ENCODE assay signal across 8 mouse cellular contexts in genomic region chr2:154455776-154456175, GRCm38 (mm10). TPM values are rescaled to one million over a fixed set of nuclear protein-coding genes. Genes with fewer than 3 reads are reported as not detected.
A peak's percentile ranks its signal among the peaks of the same experiment; 100 is the strongest.
DNase-seq lines count a peak whose midpoint lies in the region; ATAC-seq and TF ChIP-seq lines count a peak whose summit lies in the region.

No protein-coding gene starts in this region.

- 30% methylated on average over 5 of the region's 5 CpGs for WGBS in heart, adult 2 months
- WGBS in kidney, embryonic 16.5 days, result 27% methylated on average over 5 of the region's 5 CpGs

- H3K36me3 ChIP-seq in heart, adult 2 months (ENCODE audit: control insufficient read depth, insufficient read depth, low read length), result peaks cover 4% of the 10 kb centered on the region; the same call in 1 of the 2 replicates
- no peaks in the 10 kb centered on the region for H3K36me3 ChIP-seq in kidney, embryonic 16.5 days (ENCODE audit: insufficient read depth, low read length)

- TF ChIP-seq EP300 in heart, adult 2 months (IDR thresholded peaks at IDR 0.05; ENCODE audit: insufficient read depth, low read depth, low read length), result no peak

- no peaks in the 10 kb centered on the region for H3K9me3 ChIP-seq in kidney, embryonic 16.5 days (ENCODE audit: low read length)

- TF ChIP-seq POLR2A in heart, adult 2 months (IDR thresholded peaks at IDR 0.05; ENCODE audit: insufficient read depth, low read depth, low read length), result no peak

- peaks cover 3% of the 10 kb centered on the region for H3K79me2 ChIP-seq in heart, adult 2 months (replicated peaks; ENCODE audit: control insufficient read depth, insufficient read depth, low read length)

- TF ChIP-seq CTCF in heart, adult 2 months (IDR thresholded peaks at IDR 0.05), result no peak

- peaks cover 8% of the 10 kb centered on the region for H3K4me1 ChIP-seq in heart, adult 2 months (ENCODE audit: control insufficient read depth, insufficient read depth, low read length)
- H3K4me1 ChIP-seq in kidney, embryonic 16.5 days (ENCODE audit: insufficient read depth, low read length), result peaks cover 32% of the 10 kb centered on the region

- H3K27me3 ChIP-seq in heart, adult 2 months (ENCODE audit: control insufficient read depth, insufficient read depth, low read length), result no peaks in the 10 kb centered on the region
- no peaks in the 10 kb centered on the region for H3K27me3 ChIP-seq in kidney, embryonic 16.5 days (ENCODE audit: insufficient read depth, low read length)

- H3K4me2 ChIP-seq in kidney, embryonic 16.5 days (replicated peaks; ENCODE audit: low read depth, low read length), result peak overlapping the region; percentile 29; the same call in 1 of the 2 replicates

- peak; percentile 69 for ATAC-seq in kidney, embryonic 16.5 days (ENCODE audit: low FRiP score, low TSS enrichment)

- no peak overlapping the region for H3K4me3 ChIP-seq in heart, adult 2 months
- no peak overlapping the region for H3K4me3 ChIP-seq in kidney, embryonic 16.5 days (ENCODE audit: low read length)

- intact Hi-C loops in heart, adult 2 months (cut with DNase I), result no loop called here

- peak; percentile 49 for DNase-seq in kidney, adult 9 months
- DNase-seq in kidney, adult 18-20 months, result no peak
- peak; percentile 57 for DNase-seq in c-Kit-positive CD71-positive TER-119-positive erythroid progenitor cells, embryonic 14.5 days (ENCODE audit: low spot score)
- DNase-seq in heart, adult 2 months, result peak in 1 of 2 experiments; percentile 37
- DNase-seq in lung, postnatal 4 days, result peak; percentile 15 to 26
- DNase-seq in spleen, postnatal 4 days (ENCODE audit: low spot score in 2 of 2), result no peak
- DNase-seq in spleen, postnatal 36 days (ENCODE audit: low spot score in 2 of 2), result no peak

- H3K9ac ChIP-seq in heart, adult 2 months (ENCODE audit: low read depth, low read length), result no peak overlapping the region
- no peak overlapping the region for H3K9ac ChIP-seq in kidney, embryonic 16.5 days (replicated peaks; ENCODE audit: low read length)

- H3K27ac ChIP-seq in heart, adult 2 months, result peak overlapping the region; percentile 41; the same call in 1 of the 2 replicates
- H3K27ac ChIP-seq in kidney, embryonic 16.5 days (ENCODE audit: low read length), result peak overlapping the region; percentile 82

RNA-seq across cellular contexts. Expression of gene Cbfa2t2, which starts 19.5 kb away (rescaled TPM):
- total RNA-seq in heart, adult 2 months (2021), result 10 to 100 TPM; 15.6 to 17.3 TPM
- 7.8 and 14.4 TPM in 2 replicates for polyA plus RNA-seq in heart, adult 2 months (2012; rRNA removed)
- 44.2 and 48.3 TPM in 2 replicates for polyA plus RNA-seq in kidney, embryonic 16.5 days (2015; fragmentation: Nextera tagmentation; extraction: Ambion mirVana)

RNA-seq across cellular contexts. Expression of gene Snta1, which starts 47.9 kb away (rescaled TPM):
- 10 to 100 TPM; 73.6 to 95.0 TPM for total RNA-seq in heart, adult 2 months (2021)
- 64.8 and 66.0 TPM in 2 replicates for polyA plus RNA-seq in heart, adult 2 months (2012; rRNA removed)
- polyA plus RNA-seq in kidney, embryonic 16.5 days (2015; fragmentation: Nextera tagmentation; extraction: Ambion mirVana), result 9.5 and 12.2 TPM in 2 replicates

Comparison
In these comparisons a context has a peak if more than half of its experiments do, and no peak if none do; other contexts are left out.
1. DNase-seq: peak in kidney, adult 9 months (single experiment), c-Kit-positive CD71-positive TER-119-positive erythroid progenitor cells, embryonic 14.5 days (single experiment) and lung, postnatal 4 days (2 of 2); none in kidney, adult 18-20 months (single experiment), spleen, postnatal 4 days (0 of 2) and spleen, postnatal 36 days (0 of 2).